Mouse (Mus musculus) thymus, postnatal 36 days (tissue): ENCODE data around the gene Slc34a3.
A peak's percentile ranks its signal among the peaks of the same experiment; 100 is the strongest.
"Not testable (repeated sequence)": the region's sequence is repeated elsewhere in the genome, so short reads cannot be mapped to it uniquely, and the experiment has no call there.

Experiments
- DNase-seq, 2 experiments: peaks; one replicate each; pipeline ENCODE4 v3.0.0; 2022; ENCODE audit warnings: mixed read lengths in 2 of 2

Gene Slc34a3

GRCm38 (mm10) chr2:25234050-25234449 lies at the start of gene Slc34a3:
TSS of gene Slc34a3 (minus strand) at chr2:25234364.
- no peak for DNase-seq

GRCm38 (mm10) chr2:25278928-25279882 lies 45.0 kb upstream of the Slc34a3 start:
- DNase-seq: peak; percentile 63 to 70

GRCm38 (mm10) chr2:25273010-25273409 lies 38.8 kb upstream of the Slc34a3 start:
- no peak for DNase-seq

GRCm38 (mm10) chr2:25272515-25272914 lies 38.4 kb upstream of the Slc34a3 start:
- no peak for DNase-seq

- DNase-seq: peak; percentile 96
Observed at GRCm38 (mm10) chr2:25271827-25272511, 37.8 kb upstream of the Slc34a3 start, which contains the start of the genes Ssna1 and Anapc2. TSS of gene Ssna1 (minus strand) at chr2:25272438. TSS of gene Anapc2 (plus strand) at chr2:25272478.

- no peak for DNase-seq
Observed at GRCm38 (mm10) chr2:25267746-25268309, 33.7 kb upstream of the Slc34a3 start.

- DNase-seq: no peak
Observed at GRCm38 (mm10) chr2:25267241-25267640, 33.1 kb upstream of the Slc34a3 start.

- DNase-seq: no peak
Observed at GRCm38 (mm10) chr2:25266720-25267119, 32.6 kb upstream of the Slc34a3 start.

GRCm38 (mm10) chr2:25265897-25266656 lies 31.9 kb upstream of the Slc34a3 start:
- DNase-seq: no peak

GRCm38 (mm10) chr2:25264851-25265250 lies 30.7 kb upstream of the Slc34a3 start:
- no peak for DNase-seq

- DNase-seq: no peak
Observed at GRCm38 (mm10) chr2:25264286-25264660, 30.1 kb upstream of the Slc34a3 start.

- no peak for DNase-seq
Observed at GRCm38 (mm10) chr2:25263623-25264285, 29.6 kb upstream of the Slc34a3 start.

GRCm38 (mm10) chr2:25262795-25263622 lies 28.8 kb upstream of the Slc34a3 start:
- DNase-seq: peak; percentile 54 to 69

GRCm38 (mm10) chr2:25262291-25262767 lies 28.2 kb upstream of the Slc34a3 start, which contains the start of gene Tprn:
TSS of gene Tprn (plus strand) at chr2:25262618.
- DNase-seq: peak; percentile 93 to 96

- no peak for DNase-seq
Observed at GRCm38 (mm10) chr2:25261870-25262269, 27.7 kb upstream of the Slc34a3 start.

- no peak for DNase-seq
Observed at GRCm38 (mm10) chr2:25258887-25259286, 24.7 kb upstream of the Slc34a3 start.

- DNase-seq: not testable (repeated sequence)
Observed at GRCm38 (mm10) chr2:25257250-25257649, 23.1 kb upstream of the Slc34a3 start.

- peak; percentile 61 to 65 for DNase-seq
Observed at GRCm38 (mm10) chr2:25256443-25257109, 22.4 kb upstream of the Slc34a3 start.

GRCm38 (mm10) chr2:25255284-25255779 lies 21.2 kb upstream of the Slc34a3 start, which contains the start of gene Tmem203:
TSS of gene Tmem203 (plus strand) at chr2:25255439.
- DNase-seq: peak; percentile 82

GRCm38 (mm10) chr2:25252331-25252730 lies 18.2 kb upstream of the Slc34a3 start:
- peak; percentile 28 to 30 for DNase-seq
